Mouse (Mus musculus) spleen, postnatal 4 days (tissue): Measurements from ENCODE around the gene Olfml1.
A peak's percentile ranks its signal among the peaks of the same experiment; 100 is the strongest.

Experiments used
- DNase-seq, 2 experiments: peaks; one replicate each; pipeline ENCODE4 v3.0.0; 2022; ENCODE audit warnings: low spot score in 2 of 2

Gene Olfml1

DNA sequence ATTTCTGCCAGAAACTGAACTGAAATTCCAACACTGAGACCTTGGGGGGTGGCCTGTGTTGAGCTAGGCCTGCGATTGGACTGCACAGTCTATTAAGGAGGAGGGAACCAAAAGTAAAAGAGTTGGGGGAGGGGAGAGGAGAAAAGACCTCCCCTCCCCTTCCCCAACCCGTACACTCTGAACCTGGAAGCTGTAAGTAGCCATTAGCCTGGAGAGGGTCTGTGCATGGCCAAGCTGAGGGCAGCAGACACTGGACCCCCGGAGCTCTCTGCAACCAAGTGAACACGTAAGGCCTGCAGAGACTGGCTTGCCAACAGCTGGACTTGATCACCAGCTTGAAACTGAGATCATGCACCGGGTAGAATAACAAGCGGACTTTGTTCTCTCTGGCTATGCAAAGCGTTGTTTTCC, at the start of gene Olfml1:
Olfml1 (plus strand) TSS at position 186 of the 411 bp plus-strand sequence.
- DNase-seq, result peak in 1 of 2 experiments; percentile 28

DNA sequence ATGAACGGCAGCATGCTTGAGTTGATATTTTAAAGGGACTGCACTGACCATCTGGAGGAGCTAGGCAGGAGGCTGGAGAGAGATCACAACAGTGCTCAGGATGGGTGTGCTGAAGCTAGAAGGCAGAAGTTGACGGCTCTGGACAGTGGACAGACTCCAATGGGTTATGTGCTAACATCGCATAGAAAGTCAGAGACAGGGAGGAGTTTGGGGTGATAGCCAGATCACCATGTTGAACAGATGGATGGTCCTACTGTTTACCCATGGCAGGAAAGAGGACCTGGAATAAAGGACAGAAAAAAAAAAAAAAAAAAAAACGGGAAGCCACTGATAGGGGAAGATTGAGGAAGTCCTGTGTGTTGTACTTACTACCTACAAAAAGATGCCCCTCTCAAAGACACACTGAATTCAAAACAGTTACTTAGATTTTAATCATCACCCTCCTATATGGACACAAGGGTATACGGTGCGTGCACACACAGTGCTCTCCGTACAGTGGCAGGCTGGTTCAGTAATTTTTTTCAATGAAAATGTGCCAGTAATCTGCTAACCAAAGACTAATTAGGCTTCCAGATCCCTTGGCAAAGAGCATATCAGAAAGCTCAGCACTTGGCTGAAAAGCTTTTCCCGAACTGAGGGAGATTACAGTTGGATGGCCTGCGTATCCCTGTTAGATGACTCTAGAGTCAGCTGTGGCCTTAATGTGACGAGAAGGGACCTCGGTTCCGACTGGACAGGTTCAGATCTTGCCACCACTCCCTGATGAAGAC, 47.8 kb upstream of the Olfml1 start:
- DNase-seq, result no peak

DNA sequence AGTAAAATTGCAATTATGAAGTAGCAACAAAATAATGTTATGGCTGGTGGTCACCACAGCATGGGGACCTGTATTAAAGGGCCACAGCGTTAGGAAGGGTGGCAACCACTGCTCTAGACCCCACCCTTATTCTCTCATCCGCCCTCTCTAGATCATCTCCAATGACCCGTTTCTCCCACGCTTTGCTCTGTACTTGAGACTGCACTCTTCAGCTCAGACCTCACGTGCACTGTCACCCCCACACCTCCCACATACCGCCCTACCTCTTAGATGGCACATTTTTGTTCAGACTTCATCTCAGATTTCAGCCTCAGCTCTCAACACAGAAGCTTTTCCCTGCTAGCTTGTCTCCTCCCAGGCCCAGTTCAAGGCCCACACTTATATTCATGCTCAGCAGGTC, 45.8 kb upstream of the Olfml1 start:
- no peak for DNase-seq

DNA sequence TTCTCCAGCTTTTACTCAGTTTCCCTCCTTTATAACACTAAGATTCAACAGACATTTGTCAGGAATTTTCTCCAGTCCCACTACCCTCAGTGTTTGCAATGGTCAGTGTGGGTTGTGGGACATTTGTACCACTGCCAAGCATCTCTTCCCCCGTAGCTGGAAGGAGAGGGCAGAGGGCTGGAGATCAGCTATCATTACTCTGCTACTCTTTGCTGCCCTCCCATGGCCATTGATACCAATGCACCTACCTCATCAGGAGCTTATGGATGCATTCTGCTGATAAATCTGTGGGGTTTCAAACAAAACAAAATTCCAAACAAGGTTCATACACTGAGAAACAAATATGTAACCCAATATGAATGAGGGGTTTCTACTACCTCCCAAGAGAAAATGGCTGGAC, 40.9 kb upstream of the Olfml1 start:
- no peak for DNase-seq

DNA sequence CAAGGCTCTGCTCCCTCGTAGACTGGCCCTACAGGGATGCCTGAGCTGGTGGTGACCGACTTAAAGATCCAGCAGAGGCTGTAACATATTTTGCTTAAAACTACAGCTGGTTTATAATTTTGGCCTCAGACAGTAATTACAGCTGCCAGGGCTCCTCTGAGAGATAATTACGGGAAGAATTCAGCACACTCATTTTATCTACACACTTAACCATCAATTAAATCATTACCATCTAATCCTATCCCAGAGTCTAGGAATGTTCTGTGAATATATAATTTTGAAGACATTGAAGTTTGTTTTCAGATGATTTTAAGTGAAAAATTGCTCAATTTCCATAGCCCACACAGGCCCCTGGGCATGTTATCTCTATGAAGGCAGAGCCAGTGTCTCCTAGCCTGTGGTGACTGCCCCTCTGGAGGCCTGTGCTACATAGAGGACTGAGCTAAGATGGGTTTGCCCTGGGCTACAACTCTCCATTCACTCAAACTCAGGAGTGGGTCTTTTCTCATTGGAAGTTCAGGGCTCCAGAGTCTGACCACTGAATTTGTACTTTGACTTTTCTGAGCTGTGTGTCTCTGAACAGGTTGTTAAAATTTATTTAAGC, 39.0 kb upstream of the Olfml1 start:
- DNase-seq, result no peak

DNA sequence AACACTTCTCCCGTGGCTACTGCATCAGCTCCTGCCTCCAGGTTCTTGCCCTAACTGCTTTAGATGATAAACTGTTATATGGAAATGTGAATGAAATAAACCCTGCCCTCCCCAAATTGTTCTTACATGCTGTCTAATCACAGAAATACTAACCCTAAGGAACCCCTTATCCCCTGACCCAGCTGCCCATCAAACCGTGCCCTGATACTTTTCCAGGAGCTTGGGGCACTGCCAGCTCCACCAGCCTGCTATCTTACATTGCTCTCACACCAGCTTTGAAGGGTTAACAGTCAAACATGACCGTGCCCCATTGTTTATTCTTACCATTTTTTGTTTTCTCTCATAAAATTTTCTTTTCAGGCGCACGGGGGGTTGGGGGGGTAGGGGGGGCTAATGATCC, 37.9 kb upstream of the Olfml1 start:
- no peak for DNase-seq

DNA sequence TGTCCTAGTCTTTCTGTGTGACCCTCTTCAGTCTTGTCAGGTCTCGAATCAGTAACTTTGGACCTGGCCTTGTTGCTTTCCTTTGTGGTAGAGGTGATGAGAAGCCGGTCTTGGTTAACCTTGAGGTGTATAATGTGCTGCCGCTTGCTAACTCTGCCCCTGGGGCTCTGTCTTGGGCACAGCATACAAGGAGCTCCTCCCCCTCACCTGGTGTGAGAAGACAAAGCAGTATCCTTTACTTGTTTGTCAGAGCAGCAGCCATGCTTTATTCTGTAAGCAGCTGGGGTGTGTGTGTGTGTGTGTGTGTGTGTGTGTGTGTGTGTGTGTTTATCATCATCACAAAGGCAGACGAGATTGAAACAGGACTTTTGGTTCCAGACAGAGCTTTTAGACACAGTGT, 31.9 kb upstream of the Olfml1 start:
- no peak for DNase-seq

DNA sequence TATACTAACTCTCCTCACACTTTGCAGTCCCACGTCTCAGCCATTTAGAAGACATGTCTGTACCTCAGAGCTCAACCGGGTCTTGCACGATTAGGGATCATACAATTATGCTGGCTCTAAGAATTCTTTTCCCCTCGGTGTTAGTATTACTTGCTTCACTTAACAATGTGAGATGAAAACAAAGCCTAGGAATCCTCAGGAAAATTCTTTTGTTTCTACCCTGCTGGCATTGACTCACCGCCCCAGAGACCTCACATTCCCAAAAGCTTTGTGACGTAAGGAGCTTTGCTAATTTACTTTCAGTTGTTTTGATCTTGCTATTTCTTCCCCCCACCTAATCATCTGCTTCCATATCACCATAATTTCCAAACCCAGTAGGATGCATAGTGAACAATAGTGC, 30.7 kb upstream of the Olfml1 start:
- DNase-seq, result no peak

DNA sequence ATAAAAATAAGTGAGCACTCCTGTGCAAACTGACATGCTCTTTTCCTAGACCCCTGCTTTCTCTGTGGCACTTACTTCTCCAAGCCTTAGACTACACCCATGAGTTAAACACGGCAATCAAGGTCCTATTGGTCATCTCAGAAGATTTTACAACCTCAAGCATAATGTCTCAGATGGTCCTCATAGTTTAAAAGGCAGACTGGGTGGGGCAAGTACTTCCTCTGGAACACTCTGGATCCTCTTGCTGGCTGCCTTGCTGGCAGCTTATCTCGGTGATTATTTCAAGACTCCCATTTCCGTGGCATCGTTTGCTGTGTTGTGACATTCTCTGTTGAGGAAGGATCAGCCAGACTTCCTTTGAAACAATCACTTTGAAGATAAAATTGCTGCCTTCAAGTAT, 27.2 kb upstream of the Olfml1 start:
- no peak for DNase-seq

DNA sequence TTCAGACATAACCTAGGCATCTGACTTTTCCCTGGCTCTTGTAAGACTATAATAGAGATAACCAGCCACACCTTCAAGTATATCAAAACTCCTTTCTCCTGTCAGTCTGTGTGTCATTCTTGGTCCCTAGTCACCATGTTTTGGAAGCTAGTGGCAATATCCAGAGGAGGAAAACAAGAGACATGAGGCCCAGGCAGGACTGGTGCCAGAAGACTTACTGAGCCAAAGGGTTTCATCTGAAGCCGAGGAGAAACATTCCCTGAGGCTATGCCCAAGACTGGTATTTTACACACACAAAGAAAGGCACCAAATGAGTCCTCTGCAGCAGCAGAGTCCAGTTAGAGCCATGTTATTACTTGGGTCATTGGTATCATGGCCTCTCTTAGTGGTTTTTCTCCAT, 22.2 kb upstream of the Olfml1 start:
- no peak for DNase-seq

DNA sequence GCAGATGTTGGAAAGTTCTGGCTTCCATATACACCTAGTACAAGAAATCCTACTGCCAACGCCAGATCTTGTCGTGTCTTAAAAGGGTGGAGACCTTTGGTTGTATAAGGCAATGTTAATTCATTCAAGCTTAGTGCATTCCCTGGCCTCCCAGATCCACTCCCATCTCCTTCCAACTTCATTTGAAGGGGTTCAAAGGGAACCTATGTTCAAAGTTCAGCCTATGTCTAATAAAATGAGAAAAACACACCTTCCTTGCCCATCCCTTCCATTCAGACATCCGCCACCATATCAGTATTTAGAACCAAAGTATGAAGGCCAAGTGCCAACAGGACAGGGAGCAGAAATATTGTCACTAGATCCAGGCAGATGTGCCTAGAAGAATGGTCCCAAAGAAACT, 19.4 kb upstream of the Olfml1 start:
- no peak for DNase-seq

DNA sequence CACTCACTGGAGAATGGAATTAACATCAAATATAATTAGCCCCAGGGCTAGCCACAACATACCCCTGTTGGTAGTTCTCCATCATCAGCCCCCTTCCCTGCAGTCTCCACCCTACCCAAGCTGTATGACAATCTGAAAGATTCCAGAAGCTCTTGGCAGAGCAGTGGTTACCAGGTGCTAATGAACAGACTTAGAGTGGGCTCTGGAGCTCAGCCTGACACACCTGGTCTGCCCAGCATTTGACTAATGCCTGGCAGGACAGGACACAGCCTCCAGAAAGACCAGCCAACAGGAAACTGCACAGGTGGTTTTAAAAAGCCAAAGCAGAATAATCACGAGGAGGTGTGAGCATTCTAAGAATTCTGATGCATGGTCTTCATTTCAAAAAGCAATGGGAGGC, 13.8 kb upstream of the Olfml1 start:
- DNase-seq, result no peak

DNA sequence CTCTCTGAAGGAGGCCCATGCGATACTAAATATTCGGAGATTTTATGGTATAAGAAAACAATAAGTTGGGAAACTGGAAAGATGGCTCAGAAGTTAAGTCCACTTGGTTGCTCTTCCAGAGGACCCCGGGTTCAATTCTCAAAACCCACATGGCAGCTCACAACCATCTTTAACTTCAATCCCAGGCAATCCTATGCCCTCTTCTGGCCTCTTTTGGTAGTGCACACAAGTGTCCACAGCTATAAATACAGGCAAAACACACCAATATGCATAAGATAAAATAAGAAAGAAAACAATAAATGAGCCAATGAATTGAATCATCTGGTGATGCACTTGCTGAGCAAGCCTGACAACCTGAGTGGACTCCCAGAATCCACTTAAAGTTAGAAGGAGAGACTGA, 11.3 kb upstream of the Olfml1 start:
- no peak for DNase-seq

DNA sequence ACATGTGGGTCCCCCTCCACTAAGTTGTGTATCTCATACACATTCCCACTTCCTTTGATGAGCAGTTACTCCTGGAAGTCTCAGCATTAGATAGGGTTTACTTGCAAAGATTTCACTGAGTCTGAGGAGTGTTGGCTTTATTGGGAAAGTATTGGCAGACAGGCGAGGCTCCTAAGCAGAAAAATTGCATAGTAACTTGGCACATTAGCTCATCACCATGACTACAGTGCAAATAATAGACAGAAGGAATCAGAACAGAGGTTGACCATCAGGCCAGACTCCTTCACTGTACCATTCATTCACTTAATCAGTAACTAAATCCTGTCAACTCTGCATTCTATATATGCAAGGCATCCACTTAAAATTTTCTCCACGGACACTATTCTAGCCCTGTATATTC, 6.6 kb upstream of the Olfml1 start:
- no peak for DNase-seq

DNA sequence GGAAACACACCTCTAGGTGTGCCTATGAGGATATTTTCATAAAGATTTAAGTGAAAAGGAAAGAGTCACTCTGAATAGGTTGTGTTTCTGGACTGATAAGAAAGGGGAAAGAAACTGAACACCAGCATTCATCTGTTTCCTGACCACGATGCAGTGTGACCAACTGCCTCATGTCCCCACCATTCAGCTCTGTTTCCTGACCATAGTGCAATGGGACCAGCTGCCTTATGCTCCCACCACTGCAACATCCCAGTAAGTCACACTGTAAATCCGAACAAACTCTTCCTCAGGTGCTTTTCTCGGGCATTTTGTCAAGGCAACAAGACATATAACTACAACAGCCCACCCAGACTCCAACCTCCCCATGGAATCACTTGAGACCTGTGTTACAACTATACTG, 5.7 kb upstream of the Olfml1 start:
- no peak for DNase-seq

DNA sequence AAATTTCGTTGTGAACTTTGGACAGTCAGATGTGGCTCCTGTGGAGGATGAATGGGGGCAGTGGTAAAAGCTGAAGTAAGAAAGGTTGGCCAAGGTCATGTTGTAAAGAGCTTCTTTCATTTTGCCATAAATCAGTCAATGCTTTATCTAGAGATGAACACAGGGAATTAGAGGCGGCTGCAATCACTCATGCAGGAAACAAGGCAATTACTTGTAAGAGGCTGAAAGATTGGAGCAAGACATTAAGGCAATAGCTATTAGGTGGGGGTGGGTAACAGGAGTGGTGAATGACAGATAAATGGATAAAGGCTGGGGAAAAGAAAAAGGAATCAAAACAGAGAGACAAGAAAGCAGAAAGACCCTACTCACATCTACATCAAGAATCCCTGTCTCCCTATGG, 3.5 kb upstream of the Olfml1 start:
- no peak for DNase-seq

DNA sequence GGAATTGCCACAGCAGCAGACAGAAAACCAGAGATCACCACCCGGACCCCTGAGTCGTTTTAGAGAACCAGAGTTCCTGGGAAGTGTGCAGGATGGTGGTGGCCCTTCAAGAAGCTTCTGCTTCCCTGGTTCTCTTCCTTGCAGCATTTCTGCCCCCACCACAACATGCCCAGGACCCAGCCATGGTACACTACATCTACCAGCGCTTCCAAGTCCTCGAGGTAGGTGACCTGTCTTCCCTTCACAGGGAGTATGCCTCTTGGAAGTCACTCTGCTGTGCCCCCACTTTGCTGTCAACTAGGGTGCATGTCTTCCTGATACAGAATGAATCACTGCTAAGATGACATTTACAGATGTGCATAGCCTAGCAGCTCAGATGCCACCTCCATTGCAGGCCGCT, 428 bp downstream of the Olfml1 start:
- no peak for DNase-seq

DNA sequence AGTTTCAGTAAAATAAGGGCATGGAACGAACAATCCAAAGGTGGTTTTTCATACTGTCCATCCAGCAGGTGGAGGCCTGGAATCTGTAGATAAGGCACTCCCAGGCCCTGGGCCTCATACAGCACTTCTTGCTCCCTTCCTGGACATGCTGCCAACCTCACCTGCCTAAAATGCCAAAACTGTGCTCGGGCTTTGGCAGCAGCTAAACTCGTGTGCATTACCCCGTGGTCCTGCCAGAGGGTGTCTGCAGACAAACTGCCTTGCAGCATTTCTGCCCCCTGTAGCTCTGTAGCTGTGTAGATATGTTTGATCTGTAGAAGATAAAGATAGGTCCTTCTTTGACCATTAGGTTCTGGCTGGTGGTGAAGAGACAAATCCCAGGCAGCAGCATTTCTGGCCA, 1.7 kb downstream of the Olfml1 start:
- peak in 1 of 2 experiments; percentile 50 for DNase-seq

DNA sequence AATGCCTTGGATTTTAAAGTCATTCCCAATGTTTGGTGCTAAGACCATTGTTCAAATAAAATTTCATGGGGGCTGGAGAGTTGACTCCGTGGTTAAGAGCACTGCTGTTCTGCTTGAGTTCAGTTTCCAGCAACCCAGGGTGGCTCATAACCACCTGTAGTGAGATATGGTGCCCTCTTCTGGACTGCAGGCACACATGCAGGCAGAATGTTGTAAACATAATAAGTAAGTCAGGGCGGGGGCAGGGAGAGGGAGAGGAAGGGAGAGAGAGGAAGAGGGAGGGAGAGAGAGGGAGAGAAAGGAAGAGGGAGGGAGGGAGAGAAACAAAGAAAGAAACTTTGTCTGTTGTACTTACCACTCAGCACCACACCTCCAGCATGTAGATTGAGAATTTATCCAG, 6.6 kb downstream of the Olfml1 start:
- no peak for DNase-seq

DNA sequence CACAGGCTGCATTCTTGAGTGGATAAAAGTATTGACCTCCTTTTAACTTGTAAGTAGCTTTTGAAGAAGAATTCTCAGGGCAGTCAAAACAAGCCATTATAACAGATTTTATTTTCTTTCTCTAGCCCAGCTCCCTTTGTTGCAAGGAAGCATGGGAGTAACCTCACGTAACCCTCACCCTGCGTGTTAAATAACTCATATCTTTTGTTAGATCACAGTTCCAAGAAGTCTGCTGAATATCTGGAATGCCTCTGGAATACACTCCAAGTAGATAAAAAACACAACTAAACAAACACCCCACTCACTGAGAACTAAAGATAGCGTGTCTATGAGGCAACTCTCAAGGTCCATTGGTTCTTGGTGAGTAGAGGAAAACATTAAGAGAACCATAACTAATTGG, 7.0 kb downstream of the Olfml1 start:
- DNase-seq, result no peak

DNA sequence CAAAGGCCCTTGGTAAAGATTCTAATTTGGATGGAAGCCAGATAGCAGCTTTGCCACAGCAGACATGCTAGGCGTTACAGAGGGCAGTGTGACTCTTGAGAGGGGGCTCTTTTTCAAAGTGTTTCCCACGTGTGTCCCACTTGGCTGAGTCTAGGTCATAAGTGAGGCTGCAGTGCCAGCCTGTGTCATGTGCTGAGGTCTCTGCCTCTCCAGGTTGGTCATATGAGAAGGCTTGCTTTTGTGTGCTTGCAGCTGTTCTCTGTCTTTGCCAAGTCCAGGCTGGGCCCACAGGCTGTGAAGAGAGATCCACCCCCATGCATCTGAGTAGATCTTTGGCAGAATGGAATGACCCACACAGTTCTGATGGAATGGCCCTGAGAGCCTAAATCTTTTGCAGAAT, 25.4 kb downstream of the Olfml1 start:
- DNase-seq, result no peak

DNA sequence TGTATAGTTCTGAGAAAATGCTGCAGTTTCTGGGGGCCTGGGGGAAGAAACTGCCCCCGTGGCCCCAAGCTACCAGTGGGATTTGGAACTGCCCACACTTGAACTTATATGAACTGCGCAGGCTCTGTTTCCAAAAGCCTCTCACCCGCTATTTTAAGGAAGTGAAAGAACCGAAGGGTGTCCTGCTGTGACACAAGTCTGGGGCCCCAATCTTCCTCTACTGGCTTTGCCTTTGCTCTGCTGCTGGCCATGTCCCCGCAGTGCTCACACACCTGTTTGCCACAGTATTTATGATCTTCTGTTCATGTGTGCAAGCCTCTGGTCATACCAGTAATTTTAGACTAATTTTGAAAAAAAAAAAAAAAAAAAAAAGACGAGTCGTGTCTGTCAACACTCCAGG, 26.7 kb downstream of the Olfml1 start:
- DNase-seq, result peak; percentile 46 to 68

DNA sequence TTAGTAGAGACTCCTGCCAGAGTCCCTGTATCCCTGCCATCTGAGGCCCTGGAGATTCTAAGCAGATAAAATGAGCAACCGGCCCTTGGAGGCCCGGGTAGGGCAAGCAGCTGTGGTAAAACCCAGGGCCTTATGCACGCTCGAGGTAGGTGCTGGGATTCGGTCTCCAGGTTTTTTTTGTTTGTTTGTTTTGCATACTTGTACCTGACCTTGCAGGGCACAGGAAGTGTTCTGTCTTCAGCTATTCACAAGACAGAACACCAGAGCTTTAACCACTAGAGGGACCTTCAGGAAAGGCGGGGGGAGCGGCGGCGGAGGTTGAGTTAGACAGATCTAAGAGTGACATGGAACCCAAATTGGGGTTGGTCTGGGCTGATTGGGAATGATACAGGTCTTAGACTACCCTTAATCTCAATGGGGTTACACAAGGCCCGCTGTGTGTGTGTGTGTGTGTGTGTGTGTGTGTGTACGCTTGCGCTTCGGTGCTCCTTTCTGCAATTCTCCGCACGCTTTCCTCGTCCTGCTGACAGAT, 27.1 kb downstream of the Olfml1 start:
- DNase-seq, result peak; percentile 51 to 78
